Mouse (Mus musculus) right cerebral cortex, postnatal 10 days (tissue): ENCODE measurements at regions not wholly inside any gene's neighbourhood (a gene's known extent, or its start where the extent isn't known, plus 50 kb on each side); places are given as distances from the start of the nearest gene placed in this dataset.

Experiments used
- DNase-seq, 2 experiments: peaks; one replicate each; pipeline ENCODE4 v3.0.0; 2021; ENCODE audit warnings: low spot score in 2 of 2

DNA sequence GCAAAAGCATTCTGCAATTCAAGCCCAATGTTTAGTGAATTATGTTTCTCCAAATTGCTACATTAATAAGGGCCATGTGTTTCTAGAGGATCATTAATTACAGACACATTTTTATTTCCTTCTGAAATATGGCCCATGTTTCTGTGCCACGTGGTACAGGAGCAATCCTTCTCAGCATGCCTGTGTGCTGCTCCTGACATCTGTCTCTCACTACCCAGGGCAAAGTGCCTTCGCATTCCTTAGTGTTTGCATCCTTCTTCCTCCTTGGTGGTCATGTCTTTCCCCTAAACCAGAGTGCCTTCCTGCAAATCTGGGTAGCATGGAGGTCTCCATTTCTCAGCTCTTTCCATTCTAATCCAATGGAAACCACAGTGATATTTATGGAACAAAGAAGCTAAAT lies 832.7 kb upstream of the Fam160b2 start:
- DNase-seq = no peak
